Mouse (Mus musculus) liver, embryonic 16.5 days (tissue): ENCODE measurements around the gene Slc39a8. TPM values are rescaled to one million over a fixed set of nuclear protein-coding genes. Genes with fewer than 3 reads are reported as not detected.
A peak's percentile ranks its signal among the peaks of the same experiment; 100 is the strongest.

Experiments used
- ATAC-seq: fragments of 200-750 bp; cut with Nextera tagmentation; 2 replicates; pipeline ENCODE4 v1.8.0; 2017; ENCODE audit warnings: low read depth, mild to moderate bottlenecking, moderate number of reproducible peaks, moderate library complexity
- H3K27ac ChIP-seq: fragments of 300-500 bp; sonication (generic); 2 replicates; pipeline ENCODE4 v1.5.1; 2014; ENCODE audit warnings: mild to moderate bottlenecking, low read length
- H3K27me3 ChIP-seq: fragments of 300-500 bp; sonication (generic); 2 replicates; pipeline ENCODE4 v1.6.1; 2014; ENCODE audit warnings: low read depth, low read length, mixed read lengths; ENCODE audit not compliant: control insufficient read depth, insufficient read depth
- H3K36me3 ChIP-seq: fragments of 300-500 bp; sonication (generic); 2 replicates; pipeline ENCODE4 v1.6.1; 2014; ENCODE audit warnings: mild to moderate bottlenecking; ENCODE audit not compliant: control insufficient read depth, insufficient read depth
- H3K4me1 ChIP-seq: fragments of 300-500 bp; sonication (generic); 2 replicates; pipeline ENCODE4 v1.6.1; 2014; ENCODE audit warnings: low read depth, low read length, mixed read lengths; ENCODE audit not compliant: control insufficient read depth
- H3K4me2 ChIP-seq: fragments of 300-500 bp; sonication (generic); 2 replicates; pipeline ENCODE4 v1.6.1; 2014; ENCODE audit warnings: low read depth, low read length, mixed read lengths
- H3K4me3 ChIP-seq: fragments of 300-500 bp; sonication (generic); 2 replicates; pipeline ENCODE4 v1.5.1; 2014; ENCODE audit warnings: low read depth, mild to moderate bottlenecking, low read length
- H3K9ac ChIP-seq: fragments of 300-500 bp; sonication (generic); 2 replicates; pipeline ENCODE4 v1.6.1; 2014; ENCODE audit warnings: low read depth, low read length
- H3K9me3 ChIP-seq: fragments of 300-500 bp; sonication (generic); replicated peaks from 2 replicates; pipeline ENCODE4 v1.6.1; 2016; ENCODE audit warnings: low read length; ENCODE audit not compliant: control insufficient read depth
- WGBS: fragments of 180-500 bp; shearing (Covaris S2); extraction: QIAGEN DNeasy Blood & Tissue Kit; methylation state at CpG from one replicate; pipeline ENCODE4 v1.1.7; 2014; ENCODE audit not compliant: insufficient replicate concordance; 5-methylcytosine and 5-hydroxymethylcytosine counted together
- polyA plus RNA-seq: library from polyadenylated mRNA; unstranded; fragments of >200 nt; fragmentation: Nextera tagmentation; extraction: Ambion mirVana; gene quantifications from 2 replicates; pipeline ENCODE4 v1.2.1, GENCODE M21; 2015

The Slc39a8 gene
- polyA plus RNA-seq, 1 experiment from 2014 or later: 31.5 TPM

- Histone ChIP-seq H3K27me3 (no peaks in the 10 kb centered on the region), H3K4me3 (peak overlapping the region; percentile 91), H3K4me2 (peak overlapping the region; percentile 99), H3K4me1 (peaks cover 27% of the 10 kb centered on the region), H3K36me3 (peaks cover 2% of the 10 kb centered on the region; the same call in 1 of the 2 replicates), H3K27ac (peak overlapping the region; percentile 96), H3K9ac (peak overlapping the region; percentile 89), H3K9me3 (no peaks in the 10 kb centered on the region)
- WGBS: under 1% methylated on average over 57 of the region's 57 CpGs
- ATAC-seq: peak; percentile 63
Measured at GRCm38 (mm10) chr3:135825754-135826683, 940 bp downstream of the Slc39a8 start.

GRCm38 (mm10) chr3:135826684-135827249 lies 1.7 kb downstream of the Slc39a8 start:
- H3K4me2 ChIP-seq: peak overlapping the region; percentile 99
- peaks cover 5% of the 10 kb centered on the region; the same call in 1 of the 2 replicates for H3K36me3 ChIP-seq
- WGBS: 5% methylated on average over 12 of the region's 12 CpGs
- H3K4me3 ChIP-seq: peak overlapping the region; percentile 91
- no peaks in the 10 kb centered on the region for H3K27me3 ChIP-seq
- H3K4me1 ChIP-seq: peaks cover 27% of the 10 kb centered on the region
- H3K27ac ChIP-seq: peak overlapping the region; percentile 96
- peak overlapping the region; percentile 89 for H3K9ac ChIP-seq
- ATAC-seq: no peak
- H3K9me3 ChIP-seq: no peaks in the 10 kb centered on the region

GRCm38 (mm10) chr3:135828000-135828399 lies 2.9 kb downstream of the Slc39a8 start:
- 3% methylated on average over 1 of the region's 1 CpGs for WGBS
- ATAC-seq: peak; percentile 52
- peak overlapping the region; percentile 99 for H3K4me2 ChIP-seq
- no peaks in the 10 kb centered on the region for H3K9me3 ChIP-seq
- H3K4me3 ChIP-seq: peak overlapping the region; percentile 91
- H3K9ac ChIP-seq: peak overlapping the region; percentile 89; the same call in 1 of the 2 replicates
- H3K4me1 ChIP-seq: peaks cover 27% of the 10 kb centered on the region
- no peak overlapping the region; the same call in 1 of the 2 replicates for H3K27ac ChIP-seq
- peaks cover 5% of the 10 kb centered on the region; the same call in 1 of the 2 replicates for H3K36me3 ChIP-seq
- no peaks in the 10 kb centered on the region for H3K27me3 ChIP-seq

- Histone ChIP-seq H3K4me2 (no peak overlapping the region), H3K36me3 (peaks cover 9% of the 10 kb centered on the region; the same call in 1 of the 2 replicates), H3K27ac (no peak overlapping the region), H3K4me3 (no peak overlapping the region), H3K4me1 (peaks cover 13% of the 10 kb centered on the region; the same call in 1 of the 2 replicates), H3K9ac (no peak overlapping the region), H3K27me3 (no peaks in the 10 kb centered on the region), H3K9me3 (no peaks in the 10 kb centered on the region)
- no peak for ATAC-seq
- WGBS: 87% methylated on average over 2 of the region's 2 CpGs
Measured at GRCm38 (mm10) chr3:135832496-135832895, 7.4 kb downstream of the Slc39a8 start.

GRCm38 (mm10) chr3:135832907-135833306 lies 7.8 kb downstream of the Slc39a8 start:
- Histone ChIP-seq H3K27me3 (no peaks in the 10 kb centered on the region), H3K9me3 (no peaks in the 10 kb centered on the region), H3K4me2 (no peak overlapping the region), H3K36me3 (peaks cover 9% of the 10 kb centered on the region; the same call in 1 of the 2 replicates), H3K27ac (no peak overlapping the region), H3K4me1 (peaks cover 13% of the 10 kb centered on the region; the same call in 1 of the 2 replicates), H3K4me3 (no peak overlapping the region), H3K9ac (no peak overlapping the region)
- 61% methylated on average over 4 of the region's 4 CpGs for WGBS
- ATAC-seq: no peak

- 78% methylated on average over 3 of the region's 3 CpGs for WGBS
- no peak for ATAC-seq
- Histone ChIP-seq H3K4me3 (no peak overlapping the region), H3K27me3 (no peaks in the 10 kb centered on the region), H3K4me2 (no peak overlapping the region), H3K9me3 (no peaks in the 10 kb centered on the region), H3K36me3 (peaks cover 9% of the 10 kb centered on the region; the same call in 1 of the 2 replicates), H3K9ac (no peak overlapping the region), H3K27ac (no peak overlapping the region), H3K4me1 (peaks cover 3% of the 10 kb centered on the region; the same call in 1 of the 2 replicates)
Measured at GRCm38 (mm10) chr3:135834988-135835387, 9.9 kb downstream of the Slc39a8 start.

- H3K27ac ChIP-seq: no peak overlapping the region
- WGBS: 93% methylated on average over 13 of the region's 13 CpGs
- no peaks in the 10 kb centered on the region for H3K27me3 ChIP-seq
- no peak overlapping the region for H3K4me2 ChIP-seq
- no peak overlapping the region for H3K9ac ChIP-seq
- peaks cover 33% of the 10 kb centered on the region for H3K4me1 ChIP-seq
- no peak for ATAC-seq
- H3K9me3 ChIP-seq: no peaks in the 10 kb centered on the region
- H3K36me3 ChIP-seq: no peaks in the 10 kb centered on the region
- H3K4me3 ChIP-seq: no peak overlapping the region
Measured at GRCm38 (mm10) chr3:135839535-135839934, 14.5 kb downstream of the Slc39a8 start.

GRCm38 (mm10) chr3:135840185-135840584 lies 15.1 kb downstream of the Slc39a8 start:
- Histone ChIP-seq H3K27me3 (no peaks in the 10 kb centered on the region), H3K4me3 (no peak overlapping the region), H3K9me3 (no peaks in the 10 kb centered on the region), H3K4me2 (no peak overlapping the region), H3K27ac (no peak overlapping the region), H3K9ac (no peak overlapping the region), H3K36me3 (no peaks in the 10 kb centered on the region), H3K4me1 (peaks cover 40% of the 10 kb centered on the region)
- 87% methylated on average over 12 of the region's 12 CpGs for WGBS
- ATAC-seq: no peak
